Mouse (Mus musculus): ENCODE results near the gene Ppa1.

Ppa1 gene

DNA sequence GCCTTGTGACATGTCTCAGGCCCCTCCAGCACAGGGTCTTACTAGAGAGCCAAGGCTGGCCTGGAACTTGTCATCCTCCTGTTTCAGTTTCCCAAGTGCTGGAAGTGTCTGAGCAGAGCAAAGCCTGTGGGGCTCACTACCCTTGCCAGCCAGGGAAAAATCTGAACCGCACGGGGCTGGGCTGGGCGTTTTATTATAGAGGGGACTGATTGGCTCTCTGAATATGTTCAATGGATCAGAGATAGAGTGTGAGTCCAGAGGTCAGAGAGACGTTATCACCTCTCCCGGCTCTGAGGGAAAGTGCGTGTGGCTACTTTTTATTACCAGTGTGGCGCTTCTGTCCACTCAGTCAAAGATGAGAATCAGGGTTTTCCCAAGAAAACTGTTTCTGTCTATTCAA is 1.8 kb upstream of the Ppa1 start:
- no peak for DNase-seq (ENCODE audit: low spot score)

DNA sequence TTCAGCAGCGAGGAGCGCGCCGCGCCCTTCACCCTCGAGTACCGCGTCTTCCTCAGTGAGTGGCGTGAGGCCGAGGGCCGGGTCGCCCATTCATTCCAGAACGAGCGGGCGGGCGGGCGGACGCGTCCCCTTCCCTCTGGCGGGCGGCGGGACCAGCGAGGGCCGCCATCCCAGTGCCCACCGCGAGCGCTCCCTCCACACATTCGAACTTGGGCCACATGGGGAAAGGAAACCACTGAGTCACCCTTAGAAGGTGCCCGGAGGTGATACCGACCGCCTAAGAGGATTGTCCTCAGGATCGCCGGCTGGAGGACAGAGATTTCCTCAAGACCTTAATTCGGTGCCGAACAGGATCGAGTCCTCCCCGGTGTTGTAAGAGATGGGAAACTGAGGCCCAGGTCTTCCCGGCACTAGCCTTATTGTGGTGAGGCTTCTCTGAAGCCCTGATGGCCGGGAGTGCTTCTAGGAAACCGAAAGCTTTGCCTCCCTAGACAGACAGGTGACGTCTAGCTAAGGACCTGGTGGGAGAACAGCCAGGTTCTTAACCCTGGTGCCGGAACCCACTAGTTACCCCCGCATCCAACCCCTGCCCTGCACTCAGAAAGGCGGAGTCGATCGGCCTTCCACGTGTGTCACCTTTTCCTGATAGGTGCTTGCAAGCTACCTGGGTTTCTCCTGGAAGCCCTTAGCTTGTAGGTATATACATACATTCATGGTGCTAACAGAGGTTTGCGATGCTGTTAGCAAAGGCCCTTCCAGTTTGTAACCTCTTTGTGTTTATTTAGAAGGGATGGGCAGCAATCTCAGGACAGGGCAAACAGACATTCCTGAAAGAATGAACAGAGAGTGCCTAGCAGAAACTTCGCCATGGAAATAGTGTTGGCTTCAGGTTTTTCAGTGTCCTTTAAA is 639 bp downstream of the Ppa1 start:
- DNase-seq (ENCODE audit: low spot score): no peak

DNA sequence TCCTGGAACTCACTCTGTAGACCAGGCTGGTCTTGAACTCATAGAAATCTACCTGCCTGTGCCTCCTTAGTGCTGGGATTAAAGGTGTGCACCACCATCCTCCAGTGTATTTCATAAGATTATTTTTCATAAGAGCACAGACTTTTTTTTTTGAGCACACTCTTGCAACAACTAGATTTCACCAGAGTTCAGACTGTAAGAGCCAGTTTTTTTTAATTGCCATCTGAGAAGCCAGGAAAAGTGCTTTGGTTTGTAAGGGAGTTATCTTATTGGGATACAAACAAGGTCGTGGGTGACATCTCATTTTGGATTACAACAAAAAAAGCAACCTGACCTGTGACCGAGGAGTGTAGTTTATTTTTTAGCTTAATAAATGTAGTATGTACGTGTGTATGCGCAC is 5.8 kb downstream of the Ppa1 start:
- DNase-seq (ENCODE audit: low spot score): no peak

DNA sequence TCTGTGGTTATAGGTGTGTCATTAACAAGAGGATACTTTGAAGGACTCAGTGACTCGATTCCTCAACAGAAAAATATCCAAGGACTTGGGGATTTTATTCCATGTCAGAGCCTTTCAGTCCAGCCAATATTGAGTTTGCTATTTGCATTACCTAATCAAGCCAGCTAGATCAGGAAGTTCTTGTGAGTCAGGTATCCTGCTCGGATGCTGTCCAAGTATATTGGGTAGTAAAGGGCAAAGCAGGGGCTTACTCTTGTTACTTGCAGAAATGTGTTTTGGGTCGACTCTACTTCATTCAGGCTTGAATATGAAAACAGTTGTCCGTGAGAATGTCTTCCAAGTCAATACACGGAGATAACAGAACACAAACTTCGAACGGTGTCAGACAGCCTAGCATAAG is 6.3 kb downstream of the Ppa1 start:
- DNase-seq (ENCODE audit: low spot score): no peak

DNA sequence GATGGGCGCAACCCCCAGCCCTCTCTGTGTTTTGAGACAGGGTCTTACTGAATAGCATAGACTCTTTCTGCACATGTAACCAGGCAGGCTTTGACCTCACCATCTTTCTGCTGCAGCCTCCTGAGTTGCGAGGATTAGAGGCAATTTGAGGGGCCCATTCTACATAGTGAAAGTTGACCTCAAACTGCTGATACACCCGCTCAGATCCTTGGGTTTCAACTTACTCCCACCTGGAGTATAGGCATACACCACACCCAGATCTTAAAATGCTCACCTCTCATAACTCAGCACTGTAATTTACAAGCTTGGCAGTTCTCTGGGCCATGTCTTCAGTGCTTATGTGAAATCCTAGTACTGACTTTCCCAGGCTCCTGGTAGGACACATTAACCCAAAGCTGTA is 6.8 kb downstream of the Ppa1 start:
- DNase-seq (ENCODE audit: low spot score): no peak

DNA sequence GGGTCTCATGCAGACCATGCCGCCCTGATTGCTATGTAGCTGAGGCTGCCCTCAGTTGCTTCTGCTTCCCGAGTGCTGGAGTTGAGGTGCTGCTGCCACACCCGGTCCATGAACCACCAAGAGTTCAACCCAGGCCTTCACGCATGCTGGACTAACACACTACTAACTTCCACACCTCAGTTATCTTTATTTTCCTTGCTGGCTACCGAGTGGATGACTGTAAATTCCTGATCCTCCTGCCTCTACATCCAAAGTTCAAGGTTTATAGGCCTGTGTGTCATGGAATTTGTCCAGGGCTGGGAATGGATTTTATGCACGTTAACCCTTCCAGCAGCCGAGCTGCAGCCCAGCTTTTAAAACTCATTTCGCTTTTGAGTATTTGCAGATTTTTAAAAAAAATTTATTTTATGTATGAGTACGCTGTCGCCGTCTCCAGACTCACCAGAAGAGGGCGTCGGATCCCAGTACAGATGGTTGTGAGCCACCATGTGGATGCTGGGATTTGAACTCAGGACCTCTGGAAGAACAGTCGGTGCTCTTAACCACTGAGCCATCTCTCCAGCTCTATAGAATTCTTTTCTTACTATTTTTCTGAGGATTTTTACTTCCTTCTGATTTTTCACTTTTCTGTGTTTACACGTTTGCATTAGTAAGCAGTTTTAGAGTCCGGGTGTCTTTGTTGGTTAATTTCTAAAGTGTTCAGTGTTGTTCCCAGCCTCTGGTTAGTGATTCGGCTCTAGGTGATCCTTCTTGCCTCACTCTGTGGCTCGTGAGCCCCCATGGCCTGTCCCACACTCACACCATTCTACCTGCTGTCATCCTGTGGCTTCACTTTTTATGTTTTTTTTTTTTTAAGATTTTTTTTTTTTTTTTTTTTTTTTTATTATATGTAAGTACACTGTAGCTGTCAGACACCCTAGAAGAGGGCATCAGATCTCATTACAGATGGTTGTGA is 8.9 kb downstream of the Ppa1 start:
- no peak for DNase-seq (ENCODE audit: low spot score)

DNA sequence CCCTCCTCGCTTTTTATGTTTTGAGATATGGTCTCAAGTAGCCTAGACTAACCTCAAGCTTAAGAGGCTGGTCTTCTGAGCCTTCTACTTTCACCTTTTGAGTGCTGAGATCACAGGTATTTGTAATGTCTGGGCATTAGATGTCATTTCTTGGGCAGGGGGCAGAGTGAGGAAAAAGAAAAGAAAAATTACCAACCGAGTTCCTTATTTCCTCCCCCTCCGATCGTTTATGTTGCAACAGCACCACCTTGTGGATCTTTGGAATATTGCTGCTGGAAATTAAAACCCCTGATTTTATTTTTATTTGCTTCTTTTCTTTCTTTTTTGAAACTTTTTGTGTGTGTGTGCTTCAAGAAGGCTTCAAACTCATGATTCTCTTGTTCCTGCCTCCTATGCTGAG is 9.6 kb downstream of the Ppa1 start:
- no peak for DNase-seq (ENCODE audit: low spot score)

DNA sequence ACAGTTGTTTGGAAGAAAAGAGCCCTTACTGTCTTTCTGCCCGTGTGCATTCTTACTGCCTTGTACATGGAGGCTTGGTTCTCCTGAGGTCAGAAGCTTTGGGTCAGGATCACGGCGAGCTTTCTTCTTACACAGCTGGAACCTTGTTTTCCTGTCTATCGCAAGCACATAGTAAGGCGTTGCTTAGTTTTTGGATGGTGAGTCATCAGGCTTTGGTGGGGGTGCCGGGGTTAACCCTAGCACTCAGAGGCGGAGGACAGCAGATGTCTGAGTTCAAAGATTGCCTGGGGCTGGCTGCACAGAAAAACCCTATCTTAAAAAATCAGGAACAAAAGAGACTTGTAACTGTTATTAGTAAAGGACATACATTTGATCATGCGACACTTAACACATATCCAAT is 13.5 kb downstream of the Ppa1 start:
- no peak for DNase-seq (ENCODE audit: low spot score)

DNA sequence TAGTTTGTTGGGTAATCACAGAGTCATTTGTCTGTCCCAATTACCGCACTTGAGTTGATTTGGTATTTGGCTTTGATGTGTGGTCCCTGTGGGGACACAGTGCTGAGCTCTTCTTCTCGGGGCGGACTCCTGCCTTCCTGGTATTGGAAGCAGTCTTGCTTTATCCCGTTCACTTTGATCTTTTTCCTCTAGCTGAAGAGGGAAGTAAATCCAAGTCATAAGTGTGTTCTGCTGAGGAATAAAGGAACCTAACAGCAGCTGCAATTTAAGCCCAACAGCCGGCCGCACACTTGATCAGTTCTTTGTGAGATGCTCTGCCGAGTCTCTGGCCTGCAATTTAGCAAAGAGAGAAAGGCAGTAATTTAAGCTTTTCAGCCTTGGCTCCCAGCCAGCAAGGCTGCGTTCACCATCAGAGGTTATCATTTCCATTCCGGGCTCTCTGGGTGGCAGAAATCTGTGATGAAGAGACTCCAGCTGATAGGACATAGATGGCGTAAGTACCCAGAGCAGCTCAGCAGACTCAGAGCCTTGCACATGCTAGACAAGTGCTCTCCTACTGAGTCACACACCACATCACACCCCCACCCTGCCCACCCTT is 14.1 kb downstream of the Ppa1 start:
- DNase-seq (ENCODE audit: low spot score): no peak

DNA sequence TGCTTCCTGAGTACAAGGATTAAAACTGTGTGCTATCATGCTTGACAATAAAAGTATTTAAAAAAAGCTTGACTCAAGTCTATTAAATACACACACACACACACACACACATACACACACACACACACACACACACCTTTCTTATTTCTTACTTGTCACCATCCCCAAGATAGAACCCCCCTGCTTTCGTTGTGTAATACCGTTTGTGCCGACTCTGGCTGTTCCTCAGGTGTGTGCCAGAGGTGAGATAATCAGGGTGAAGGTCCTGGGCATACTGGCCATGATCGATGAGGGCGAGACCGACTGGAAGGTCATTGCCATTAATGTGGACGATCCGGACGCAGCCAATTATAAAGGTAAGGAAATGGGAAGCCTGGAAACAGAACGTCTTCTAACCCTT is 16.8 kb downstream of the Ppa1 start:
- no peak for DNase-seq (ENCODE audit: low spot score)

DNA sequence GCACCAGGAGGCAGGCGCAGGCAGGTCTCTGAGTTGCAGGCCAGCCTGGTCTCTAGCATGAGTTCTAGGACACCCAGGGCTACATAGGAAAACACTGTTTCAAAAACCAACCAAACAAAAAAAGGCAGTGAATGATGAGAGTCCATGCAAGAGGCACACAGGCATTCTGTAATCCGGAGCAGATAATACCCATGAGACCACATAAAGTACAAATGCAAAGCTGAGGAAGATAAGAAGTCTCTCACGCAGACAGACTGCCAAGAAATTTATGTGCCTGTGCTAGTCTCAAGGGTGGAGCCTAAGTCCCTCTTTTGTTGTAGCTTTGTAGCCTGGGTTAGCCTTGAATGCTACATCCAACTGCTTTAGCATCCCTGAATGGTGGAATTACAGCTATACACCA is 17.3 kb downstream of the Ppa1 start:
- DNase-seq (ENCODE audit: low spot score): no peak

DNA sequence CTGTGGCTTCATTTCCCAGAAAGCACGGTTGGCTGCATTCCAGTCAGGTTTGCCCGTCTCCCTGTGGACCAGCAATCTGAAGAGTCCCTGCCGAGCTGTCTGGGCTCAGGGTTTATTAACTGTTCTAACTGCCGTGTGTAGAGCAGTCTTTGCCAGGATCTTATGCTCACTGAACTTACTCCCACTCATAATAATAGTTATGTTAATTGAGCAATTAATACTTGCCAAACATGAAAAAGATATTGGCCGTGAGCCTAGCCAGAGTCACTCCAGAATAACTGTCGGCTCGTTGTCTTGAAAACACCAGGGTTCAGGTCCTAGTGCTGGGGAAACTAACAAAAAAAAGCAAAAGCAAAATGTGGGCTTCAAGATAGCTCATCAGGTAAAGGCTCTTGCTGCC is 20.9 kb downstream of the Ppa1 start:
- no peak for DNase-seq (ENCODE audit: low spot score)

DNA sequence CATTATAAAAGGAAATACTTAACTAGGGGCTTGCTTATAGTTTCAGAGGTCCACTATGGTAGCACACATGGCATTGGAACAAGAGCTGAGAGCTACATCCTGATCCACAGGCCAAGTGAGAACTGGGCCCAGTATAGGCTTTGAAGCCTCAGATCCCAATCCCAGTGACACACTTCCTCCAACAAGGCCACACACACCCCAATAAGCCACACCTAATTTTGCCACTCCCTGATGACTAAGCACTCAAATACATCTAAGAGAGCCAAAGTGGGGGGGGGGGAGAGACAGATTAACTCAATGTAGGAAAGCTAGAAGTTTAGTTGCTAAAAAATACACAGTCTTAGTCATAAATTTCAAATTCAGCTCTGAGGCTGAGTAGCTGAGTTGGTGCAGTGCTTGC is 21.5 kb downstream of the Ppa1 start:
- DNase-seq (ENCODE audit: low spot score): no peak

DNA sequence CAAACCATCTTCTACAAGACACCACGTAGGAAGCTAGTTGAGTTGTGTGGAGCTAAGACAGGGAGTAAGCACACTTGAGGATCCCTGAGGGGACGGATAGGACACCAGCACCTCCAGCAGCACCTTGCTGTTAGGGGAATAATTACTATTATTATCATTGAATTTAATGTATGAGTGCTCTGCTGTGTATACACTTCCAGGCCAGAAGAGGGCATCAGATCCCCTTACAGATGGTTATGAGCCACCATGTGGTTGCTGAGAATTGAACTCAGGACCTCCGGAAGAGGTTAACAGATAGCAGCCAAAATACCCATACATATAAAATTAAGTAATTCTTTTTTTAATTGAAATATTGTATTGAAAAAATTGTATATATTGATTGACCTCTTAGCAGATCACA is 22.4 kb downstream of the Ppa1 start:
- DNase-seq (ENCODE audit: low spot score): no peak

DNA sequence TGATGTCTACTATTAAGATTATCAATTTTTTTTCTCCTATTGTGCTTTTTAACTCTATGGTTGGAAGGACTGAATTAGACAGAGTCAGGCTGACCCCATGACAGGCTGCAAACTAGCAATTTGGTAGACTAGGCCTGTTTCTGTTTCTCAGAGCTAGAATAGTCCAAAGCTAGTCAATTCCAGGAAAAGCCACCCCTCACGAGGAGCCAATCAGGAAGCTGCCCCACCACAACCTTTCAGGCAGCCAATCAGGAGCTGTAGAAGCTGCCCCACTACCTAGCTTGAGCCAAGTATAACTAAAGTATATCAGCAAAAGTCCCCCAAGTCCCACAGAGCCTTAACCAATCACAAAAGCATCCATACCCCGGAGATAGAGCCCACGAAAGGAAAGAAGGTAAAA is 27.6 kb downstream of the Ppa1 start:
- DNase-seq (ENCODE audit: low spot score): no peak

DNA sequence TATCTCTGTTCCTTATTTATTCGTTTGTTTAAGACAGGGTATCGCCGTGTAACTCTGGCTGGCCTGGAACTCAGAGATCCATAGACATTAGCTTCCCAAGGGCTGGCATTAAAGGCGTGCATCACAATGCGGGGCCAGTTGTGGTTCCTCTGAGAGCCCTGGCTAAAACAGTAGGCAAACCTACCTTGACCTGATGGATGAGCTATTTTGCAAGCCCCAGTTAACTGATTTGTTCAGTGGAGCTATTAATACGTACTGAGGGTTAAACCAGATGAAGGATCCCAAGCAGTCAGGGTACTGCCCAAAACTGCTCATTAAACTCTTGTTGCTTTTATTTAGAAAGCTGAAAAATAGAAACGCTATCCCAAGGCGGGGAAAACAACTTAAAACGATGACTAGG is 31.2 kb downstream of the Ppa1 start:
- DNase-seq (ENCODE audit: low spot score): no peak

DNA sequence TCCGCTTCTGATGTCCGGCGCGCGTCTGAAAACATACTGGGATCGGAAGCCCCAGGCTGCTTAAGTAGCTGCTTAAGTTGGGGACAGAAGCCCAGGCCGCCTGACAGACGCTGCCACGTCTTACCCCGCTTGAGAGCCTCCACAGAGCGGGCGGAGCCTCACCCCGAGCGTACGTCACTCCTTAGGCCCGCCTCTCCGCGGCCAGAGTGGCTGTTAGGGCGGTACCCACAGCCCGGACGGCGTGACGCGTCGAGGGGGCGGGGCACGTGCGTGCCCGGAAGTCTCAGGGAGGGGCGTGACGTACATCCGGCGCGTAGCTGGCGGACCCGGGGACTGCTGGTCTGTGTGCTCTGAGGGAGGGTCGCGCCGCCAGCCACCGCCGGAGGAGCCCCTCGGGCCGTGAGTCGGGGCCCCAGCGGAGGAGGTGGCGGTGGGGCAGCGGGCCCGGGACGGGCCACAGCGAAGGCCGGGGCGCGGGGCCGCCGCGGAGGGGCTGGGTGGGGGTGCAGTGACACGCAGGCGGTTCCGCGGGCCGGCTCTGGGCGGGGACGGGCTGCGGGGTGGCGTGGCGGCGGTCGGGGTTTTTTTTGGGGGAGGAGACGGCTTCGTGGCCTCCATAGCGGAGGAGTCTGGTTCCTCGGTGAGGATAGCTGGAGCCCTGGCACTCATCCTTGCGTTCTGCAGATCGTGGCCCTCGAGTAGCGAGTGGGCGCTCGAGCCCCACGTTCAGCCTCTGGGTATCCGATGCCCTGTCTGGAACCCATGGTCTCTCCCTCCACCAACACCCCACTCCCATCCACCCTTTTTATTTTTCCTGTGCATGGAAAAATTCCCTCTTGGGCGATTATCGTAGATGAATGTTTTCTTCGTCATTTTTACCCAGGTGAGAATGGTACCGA is 31.9 kb downstream of the Ppa1 start, which contains the start of gene Sar1a:
Gene Sar1a (plus strand): TSS at position 285 of the 899 bp plus-strand sequence.
- DNase-seq (ENCODE audit: low spot score): peak; percentile 98

DNA sequence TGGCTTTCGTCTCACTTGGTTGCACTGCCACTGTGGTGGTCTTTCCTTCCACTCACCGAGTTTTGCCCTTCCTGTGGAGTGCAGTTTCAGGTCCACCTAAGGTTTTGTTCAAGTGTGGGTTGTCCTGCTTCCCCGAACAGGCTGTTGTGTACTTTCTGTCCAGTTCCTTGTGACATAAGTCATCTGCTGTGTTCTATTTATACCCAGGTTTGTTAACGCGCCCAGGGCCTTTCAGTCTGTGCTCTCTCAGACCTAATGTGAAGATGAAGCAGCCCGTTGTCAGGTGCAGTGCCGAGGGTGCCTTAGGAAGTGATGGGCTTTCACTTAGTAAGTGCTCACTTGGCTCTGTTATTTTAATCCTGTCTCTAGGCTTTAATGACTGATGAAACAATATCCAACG is 41.1 kb downstream of the Ppa1 start:
- no peak for DNase-seq (ENCODE audit: low spot score)

DNA sequence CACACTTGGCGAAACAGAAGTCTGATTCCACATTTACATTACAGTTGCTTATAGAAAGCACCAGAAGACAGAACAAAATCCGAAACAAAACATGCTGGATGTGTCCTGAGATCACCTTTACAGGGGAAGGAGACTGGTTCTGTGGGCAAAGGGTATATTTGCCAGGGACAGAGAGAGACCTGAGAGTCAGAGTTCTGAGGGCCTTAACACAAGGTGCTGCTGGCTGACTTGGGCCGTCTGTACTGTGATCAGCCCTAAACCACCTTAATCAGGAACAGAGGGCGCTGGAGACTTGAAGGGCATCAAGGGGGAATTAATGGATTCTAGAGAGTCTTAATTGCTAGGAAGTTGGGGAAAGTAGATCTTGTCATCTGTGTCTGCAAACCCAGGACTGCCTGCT is 45.2 kb downstream of the Ppa1 start:
- DNase-seq (ENCODE audit: low spot score): no peak

DNA sequence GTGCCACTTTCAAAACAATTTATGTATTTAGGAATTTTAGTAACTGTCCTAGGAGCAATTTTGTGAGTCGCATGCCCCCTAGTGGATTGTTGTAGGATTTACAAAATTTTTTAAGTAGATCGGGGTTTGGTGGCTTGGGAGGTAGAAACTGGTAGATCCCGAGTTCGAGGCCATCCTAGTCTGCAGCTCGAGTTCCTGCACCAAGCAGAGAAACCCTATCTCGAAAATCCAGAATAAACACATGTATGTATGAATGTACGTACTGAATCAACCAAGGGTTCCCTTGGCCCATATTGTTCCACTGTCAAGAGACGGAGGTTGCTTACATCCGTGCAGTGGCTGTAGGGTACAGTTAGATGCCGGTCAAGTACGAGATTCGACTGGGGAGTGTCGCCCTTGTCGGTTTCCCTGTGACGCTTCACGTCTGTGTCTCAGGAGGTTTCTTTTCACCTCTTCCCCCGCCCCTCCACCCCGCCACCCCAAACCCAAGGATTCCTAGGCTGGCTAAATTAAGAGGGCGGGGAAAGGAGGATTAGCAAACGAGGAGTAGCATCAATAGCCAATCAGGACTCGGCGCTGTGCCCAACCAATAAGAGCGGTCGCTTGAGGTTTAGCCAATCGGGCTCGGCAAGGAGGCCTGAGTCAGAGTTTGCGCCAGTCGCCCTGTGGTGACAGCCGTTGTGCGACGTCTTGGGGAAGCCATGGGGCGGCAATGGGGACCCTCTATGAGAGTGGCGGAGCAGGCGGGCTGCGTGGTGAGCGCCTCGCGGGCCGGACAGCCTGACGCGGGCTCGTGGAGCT is 46.7 kb downstream of the Ppa1 start, which contains the start of gene Tysnd1:
Gene Tysnd1 (plus strand): TSS at position 645 of the 801 bp plus-strand sequence.
- peak; percentile 94 for DNase-seq (ENCODE audit: low spot score)

Data from ovary, postnatal 36 days (tissue).